Mouse (Mus musculus) heart, postnatal 0 days (tissue): Measurements from ENCODE around the gene Ripor3.

Experiments
- CTCF ChIP-seq: IDR thresholded peaks from 2 replicates; pipeline ENCODE4 v1.5.1; 2016; ENCODE audit warnings: antibody characterized with exemption, control low read depth, low read depth
- EP300 ChIP-seq: IDR thresholded peaks from 2 replicates; pipeline ENCODE4 v1.6.1; 2016; ENCODE audit warnings: antibody characterized with exemption, low read depth

DNA sequence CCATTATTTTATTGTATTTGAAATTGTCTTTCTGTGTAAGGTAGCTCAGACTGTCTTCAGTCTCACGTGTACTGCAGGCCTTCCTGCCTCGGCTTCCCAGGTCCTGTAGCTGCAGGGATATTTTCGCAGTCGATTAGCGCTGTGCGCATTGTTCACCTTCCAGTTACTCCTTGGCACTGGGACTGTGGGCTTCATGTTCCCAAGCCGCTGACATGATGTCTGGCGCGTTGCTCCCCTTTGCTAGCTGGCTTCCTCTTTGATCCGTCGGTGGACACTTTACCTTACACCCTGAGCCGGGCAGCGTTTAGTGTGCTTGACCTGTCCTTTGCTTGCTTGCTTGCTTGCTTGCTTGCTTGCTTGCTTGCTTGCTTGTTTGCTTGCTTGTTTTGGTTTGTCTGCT is 61.9 kb downstream of the Ripor3 start:
- no peak for TF ChIP-seq CTCF
- no peak for TF ChIP-seq EP300
